Mouse (Mus musculus) stomach, postnatal 0 days (tissue): Measurements from ENCODE around the gene Camk2b. TPM values are rescaled to one million over a fixed set of nuclear protein-coding genes. Genes with fewer than 3 reads are reported as not detected.

Source experiments
- ATAC-seq: fragments of 200-750 bp; cut with Nextera tagmentation; 2 replicates; pipeline ENCODE4 v1.8.0; 2017; ENCODE audit not compliant: low FRiP score, low TSS enrichment
- DNase-seq: peaks from one replicate; pipeline ENCODE4 v3.0.0-alpha.2; 2016; ENCODE audit warnings: low spot score
- H3K27ac ChIP-seq: fragments of 300-500 bp; sonication (generic); replicated peaks from 2 replicates; pipeline ENCODE4 v1.5.1; 2014; ENCODE audit warnings: mild to moderate bottlenecking, control low read depth
- H3K27me3 ChIP-seq: fragments of 300-500 bp; sonication (generic); 2 replicates; pipeline ENCODE4 v1.6.1; 2014; ENCODE audit warnings: low read length; ENCODE audit not compliant: control insufficient read depth, insufficient read depth
- H3K36me3 ChIP-seq: fragments of 300-500 bp; sonication (generic); 2 replicates; pipeline ENCODE4 v1.6.1; 2014; ENCODE audit warnings: low read length, mixed read lengths; ENCODE audit not compliant: control insufficient read depth, insufficient read depth
- H3K4me1 ChIP-seq: fragments of 300-500 bp; sonication (generic); replicated peaks from 2 replicates; pipeline ENCODE4 v1.6.1; 2014; ENCODE audit warnings: antibody characterized with exemption; ENCODE audit not compliant: control insufficient read depth, insufficient read depth
- H3K4me2 ChIP-seq: fragments of 300-500 bp; sonication (generic); replicated peaks from 2 replicates; pipeline ENCODE4 v1.6.1; 2014; ENCODE audit warnings: low read depth, mild to moderate bottlenecking, control low read depth, moderate library complexity
- H3K4me3 ChIP-seq: fragments of 300-500 bp; sonication (generic); 2 replicates; pipeline ENCODE4 v1.5.1; 2014; ENCODE audit warnings: low read depth, low read length, control low read depth
- H3K9ac ChIP-seq: fragments of 300-500 bp; sonication (generic); 2 replicates; pipeline ENCODE4 v1.6.1; 2014; ENCODE audit warnings: mild to moderate bottlenecking, low read length, control low read depth, mixed read lengths
- H3K9me3 ChIP-seq: fragments of 300-500 bp; sonication (generic); 2 replicates; pipeline ENCODE4 v1.6.1; 2016; ENCODE audit warnings: low read length; ENCODE audit not compliant: control insufficient read depth
- CTCF ChIP-seq: IDR thresholded peaks from 2 replicates; pipeline ENCODE4 v1.5.1; 2016; ENCODE audit warnings: antibody characterized with exemption, low read depth, mild to moderate bottlenecking, moderate library complexity
- EP300 ChIP-seq: optimal IDR thresholded peaks from 2 replicates; pipeline ENCODE3; 2016; ENCODE audit warnings: antibody characterized with exemption
- whole genome bisulfite sequencing: fragments of 180-500 bp; shearing (Covaris S2); extraction: QIAGEN DNeasy Blood & Tissue Kit; methylation state at CpG from one replicate; pipeline ENCODE4 v1.1.7; 2014; 5-methylcytosine and 5-hydroxymethylcytosine counted together
- polyA plus RNA-seq: library from polyadenylated mRNA; unstranded; fragments of >200 nt; fragmentation: Nextera tagmentation; extraction: Ambion mirVana; gene quantifications from 2 replicates; pipeline ENCODE4 v1.2.1, GENCODE M21; 2015

Gene Camk2b
- polyA plus RNA-seq = 4.0 and 4.2 TPM in 2 replicates

DNA sequence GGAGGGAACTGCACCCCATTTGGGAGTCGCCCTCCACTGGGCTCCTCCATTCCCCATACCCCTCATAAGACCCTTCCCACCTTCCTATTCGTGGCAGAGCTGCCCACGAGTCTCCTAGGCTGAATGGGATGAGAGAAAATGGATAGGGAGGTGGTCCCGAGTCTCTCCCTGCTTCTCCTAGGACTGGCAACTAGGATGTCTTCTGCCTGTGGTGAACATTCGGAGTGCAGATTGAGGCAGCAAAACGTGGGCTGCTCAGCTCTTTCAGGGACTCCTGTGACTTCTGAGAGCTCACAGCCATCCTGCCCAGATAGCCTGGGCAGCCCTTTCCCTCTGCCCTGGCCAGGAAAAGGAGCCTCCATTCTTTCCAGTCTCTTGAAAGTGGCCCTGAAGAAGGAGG, at the start of gene Camk2b:
Camk2b (minus strand) TSS at position 187 of the 400 bp plus-strand sequence.
- peak within 1 kb of the TSS; percentile 50 for H3K4me3 ChIP-seq
- no peak within 1 kb of the TSS for H3K27ac ChIP-seq
- H3K4me1 ChIP-seq = no peaks in the 10 kb centered on the region
- no peak for TF ChIP-seq EP300
- TF ChIP-seq CTCF = no peak
- ATAC-seq (no peak), DNase-seq (no peak)
- peaks cover 19% of the 10 kb centered on the region for H3K27me3 ChIP-seq
- WGBS = 12% methylated on average over 6 of the region's 6 CpGs
- peak within 1 kb of the TSS; percentile 47 for H3K9ac ChIP-seq
- no peaks in the 10 kb centered on the region for H3K9me3 ChIP-seq
- peak within 1 kb of the TSS; percentile 85 for H3K4me2 ChIP-seq
- H3K36me3 ChIP-seq = no peaks in the 10 kb centered on the region

DNA sequence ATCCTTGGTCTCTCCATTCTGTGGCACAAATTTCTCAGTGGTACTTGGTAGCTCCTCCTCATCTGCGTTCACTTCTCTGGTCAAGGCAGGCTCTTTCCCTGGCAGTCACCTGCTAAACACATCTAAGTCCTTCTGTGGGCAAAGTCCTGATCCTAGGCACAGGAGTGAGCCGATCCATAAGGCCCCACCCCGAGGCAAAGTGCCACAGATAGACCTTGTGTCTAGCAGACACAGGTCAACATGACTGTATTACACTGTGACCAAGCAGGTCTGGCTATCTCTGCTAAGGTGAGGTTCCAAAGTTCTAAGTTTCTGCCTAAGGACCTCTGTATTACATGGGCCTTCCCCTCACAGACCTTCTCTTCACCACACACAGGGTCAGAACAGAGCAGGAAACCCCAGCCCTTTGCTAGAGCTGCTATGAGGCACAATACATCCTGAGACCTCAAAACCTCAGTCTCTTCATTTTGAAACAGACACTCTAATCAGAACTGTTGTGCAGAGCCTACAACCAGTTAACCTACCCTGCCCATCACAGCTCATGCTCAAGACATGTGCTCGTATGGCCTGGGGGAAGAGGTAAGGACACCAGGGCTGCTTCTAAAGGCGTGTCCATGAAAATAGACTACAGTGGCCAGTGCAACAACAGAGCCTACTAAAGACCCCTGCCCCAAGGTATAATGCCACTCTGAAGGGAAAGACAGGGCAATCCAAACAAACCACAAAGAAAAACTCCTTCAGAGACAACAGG, 45.7 kb upstream of the Camk2b start:
- TF ChIP-seq EP300 = no peak
- WGBS = 86% methylated on average over 5 of the region's 5 CpGs
- Histone ChIP-seq H3K9ac (no peak overlapping the region), H3K27ac (no peak overlapping the region), H3K9me3 (no peaks in the 10 kb centered on the region), H3K36me3 (peaks cover 20% of the 10 kb centered on the region), H3K27me3 (no peaks in the 10 kb centered on the region), H3K4me1 (no peaks in the 10 kb centered on the region), H3K4me2 (no peak overlapping the region), H3K4me3 (no peak overlapping the region)
- ATAC-seq = peak; percentile 57; the same call in 1 of the 2 replicates
- peak; percentile 20 for DNase-seq

DNA sequence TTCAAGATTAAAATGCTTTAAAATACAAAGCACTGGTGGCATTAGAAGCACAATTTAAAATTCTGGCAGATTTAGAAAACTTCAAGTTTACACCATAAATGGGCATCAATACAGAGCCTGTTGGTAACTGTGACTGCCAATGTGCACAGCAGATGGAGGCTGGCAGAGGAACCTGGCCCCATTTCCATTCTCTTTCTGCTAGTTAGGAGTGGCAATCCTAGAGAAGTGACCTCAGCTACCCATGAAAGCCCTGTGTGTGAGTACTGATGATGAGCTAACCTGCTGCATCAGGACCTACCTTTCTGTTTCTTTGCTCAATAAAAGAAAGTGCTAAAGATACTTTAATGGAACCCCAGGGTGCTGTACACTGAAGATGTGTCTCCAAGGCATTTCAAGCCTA, 43.8 kb upstream of the Camk2b start:
- H3K36me3 ChIP-seq = peaks cover 20% of the 10 kb centered on the region
- no peak for DNase-seq
- no peaks in the 10 kb centered on the region for H3K4me1 ChIP-seq
- no peaks in the 10 kb centered on the region for H3K9me3 ChIP-seq
- no peaks in the 10 kb centered on the region for H3K27me3 ChIP-seq
- no peak overlapping the region for H3K9ac ChIP-seq
- ATAC-seq = no peak
- H3K27ac ChIP-seq = no peak overlapping the region
- H3K4me3 ChIP-seq = no peak overlapping the region
- no peak overlapping the region for H3K4me2 ChIP-seq
- no peak for TF ChIP-seq EP300
- TF ChIP-seq CTCF = no peak

DNA sequence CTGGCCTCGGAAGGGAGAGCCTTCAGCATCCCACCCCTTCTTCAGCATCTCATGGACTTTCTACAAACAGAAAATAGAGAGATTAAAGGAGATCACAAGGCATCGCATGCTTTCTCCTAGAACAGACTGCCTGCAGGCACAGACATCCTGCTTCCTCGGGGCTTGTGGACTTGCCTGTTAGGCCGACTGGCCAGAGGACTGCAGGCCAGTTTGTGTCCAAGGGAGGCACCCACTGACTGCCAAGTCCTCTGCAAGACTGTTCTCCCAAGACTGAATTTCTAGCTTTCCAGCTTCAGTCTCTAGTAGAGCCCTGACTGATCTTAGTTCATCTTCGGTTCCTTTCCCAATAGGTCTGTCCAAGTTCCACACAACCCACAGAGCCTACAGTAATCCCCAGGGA, 42.1 kb upstream of the Camk2b start:
- Histone ChIP-seq H3K9ac (no peak overlapping the region), H3K9me3 (no peaks in the 10 kb centered on the region), H3K27ac (no peak overlapping the region), H3K4me2 (no peak overlapping the region), H3K36me3 (peaks cover 20% of the 10 kb centered on the region), H3K4me1 (no peaks in the 10 kb centered on the region), H3K27me3 (no peaks in the 10 kb centered on the region), H3K4me3 (no peak overlapping the region)
- ATAC-seq (no peak), DNase-seq (no peak)
- TF ChIP-seq CTCF (no peak), EP300 (no peak)
- WGBS = 91% methylated on average over 5 of the region's 5 CpGs

DNA sequence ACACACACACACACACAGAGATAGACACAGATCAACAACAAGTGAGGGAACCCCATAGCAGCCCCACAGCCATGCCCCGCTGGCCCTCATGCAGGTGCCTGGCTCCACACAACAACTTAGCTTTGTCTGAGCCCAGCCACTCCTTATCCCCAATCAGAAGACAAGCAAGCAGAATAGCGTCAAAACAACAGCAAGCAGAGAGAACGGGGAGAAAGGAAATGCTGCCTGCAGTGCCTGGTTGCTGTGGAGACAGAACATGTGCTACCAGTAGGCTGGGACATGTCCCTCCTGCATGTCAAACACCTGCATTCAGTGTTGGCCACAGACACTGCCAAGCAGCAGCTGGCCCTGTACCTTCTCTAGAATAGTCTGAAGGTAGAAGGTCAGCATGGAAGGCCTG, 41.6 kb upstream of the Camk2b start:
- no peak for DNase-seq
- Histone ChIP-seq H3K9ac (no peak overlapping the region), H3K36me3 (peaks cover 15% of the 10 kb centered on the region), H3K27ac (no peak overlapping the region), H3K9me3 (no peaks in the 10 kb centered on the region), H3K27me3 (no peaks in the 10 kb centered on the region), H3K4me3 (no peak overlapping the region), H3K4me1 (no peaks in the 10 kb centered on the region), H3K4me2 (no peak overlapping the region)
- ATAC-seq = no peak
- no peak for TF ChIP-seq EP300
- no peak for TF ChIP-seq CTCF
- 61% methylated on average over 3 of the region's 3 CpGs for WGBS

DNA sequence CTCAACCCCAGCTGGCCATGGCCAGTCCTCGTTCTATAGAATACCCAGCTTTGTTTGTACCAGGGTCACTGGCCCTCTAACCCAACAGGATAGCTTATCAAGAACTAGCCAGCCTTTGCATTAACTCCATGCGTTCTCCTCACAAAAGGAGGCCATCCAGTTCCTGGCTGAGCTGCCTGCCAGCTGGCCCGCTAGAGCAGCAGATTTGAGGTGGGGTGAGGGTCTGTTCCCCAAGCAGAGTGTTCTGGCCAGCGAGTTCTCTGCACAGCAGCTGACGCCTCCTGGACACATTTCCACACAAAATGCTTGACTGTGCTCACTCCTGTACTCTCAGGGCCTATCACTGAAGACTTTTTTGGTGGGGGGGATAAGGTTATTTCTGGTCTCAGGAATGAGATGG, 38.6 kb upstream of the Camk2b start:
- Histone ChIP-seq H3K9ac (no peak overlapping the region), H3K4me3 (no peak overlapping the region), H3K36me3 (peaks cover 13% of the 10 kb centered on the region), H3K4me2 (no peak overlapping the region), H3K27ac (no peak overlapping the region), H3K27me3 (no peaks in the 10 kb centered on the region), H3K9me3 (no peaks in the 10 kb centered on the region), H3K4me1 (no peaks in the 10 kb centered on the region)
- DNase-seq (no peak), ATAC-seq (no peak)
- TF ChIP-seq EP300 = no peak
- no peak for TF ChIP-seq CTCF
- WGBS = 80% methylated on average over 5 of the region's 5 CpGs
